Mouse (Mus musculus) intestine, postnatal 0 days (tissue): ENCODE measurements at regions not wholly inside any gene's neighbourhood (a gene's known extent, or its start where the extent isn't known, plus 50 kb on each side); places are given as distances from the start of the nearest gene placed in this dataset.

ENCODE experiments used
- ATAC-seq: fragments of 200-750 bp; cut with Nextera tagmentation; 2 replicates; pipeline ENCODE4 v1.8.0; 2017; ENCODE audit warnings: mild to moderate bottlenecking, moderate TSS enrichment, moderate library complexity
- H3K27ac ChIP-seq: fragments of 300-500 bp; sonication (generic); 2 replicates; pipeline ENCODE4 v1.5.1; 2014; ENCODE audit warnings: mild to moderate bottlenecking, low read depth, low read length, moderate library complexity
- H3K27me3 ChIP-seq: fragments of 300-500 bp; sonication (generic); replicated peaks from 2 replicates; pipeline ENCODE4 v1.6.1; 2014; ENCODE audit warnings: low read length, mixed read lengths; ENCODE audit not compliant: control insufficient read depth, insufficient read depth
- H3K36me3 ChIP-seq: fragments of 300-500 bp; sonication (generic); 2 replicates; pipeline ENCODE4 v1.6.1; 2014; ENCODE audit warnings: mild to moderate bottlenecking, moderate library complexity; ENCODE audit not compliant: control insufficient read depth, insufficient read depth
- H3K4me1 ChIP-seq: fragments of 300-500 bp; sonication (generic); replicated peaks from 2 replicates; pipeline ENCODE4 v1.6.1; 2014; ENCODE audit warnings: antibody characterized with exemption, low read length, mixed read lengths; ENCODE audit not compliant: control insufficient read depth, insufficient read depth
- H3K4me2 ChIP-seq: fragments of 300-500 bp; sonication (generic); replicated peaks from 2 replicates; pipeline ENCODE4 v1.6.1; 2014; ENCODE audit warnings: low read depth, mild to moderate bottlenecking, moderate library complexity
- H3K4me3 ChIP-seq: fragments of 300-500 bp; sonication (generic); 2 replicates; pipeline ENCODE4 v1.5.1; 2014; ENCODE audit warnings: low read depth, low read length
- H3K9ac ChIP-seq: fragments of 300-500 bp; sonication (generic); 2 replicates; pipeline ENCODE4 v1.6.1; 2014; ENCODE audit warnings: mild to moderate bottlenecking, low read depth, low read length
- H3K9me3 ChIP-seq: fragments of 300-500 bp; sonication (generic); 2 replicates; pipeline ENCODE4 v1.6.1; 2016; ENCODE audit warnings: mixed run types; ENCODE audit not compliant: control insufficient read depth
- CTCF ChIP-seq: sonication (generic); IDR thresholded peaks from 2 replicates; pipeline ENCODE4 v1.5.1; 2016; ENCODE audit warnings: low read depth, mild to moderate bottlenecking, control low read depth, antibody characterized with exemption, moderate library complexity
- WGBS: fragments of 180-500 bp; shearing (Covaris S2); extraction: QIAGEN DNeasy Blood & Tissue Kit; methylation state at CpG from one replicate; pipeline ENCODE4 v1.1.7; 2014; 5-methylcytosine and 5-hydroxymethylcytosine counted together

- no peak overlapping the region for H3K9ac ChIP-seq
- TF ChIP-seq CTCF = peak; percentile 44
- H3K27ac ChIP-seq = no peak overlapping the region
- H3K4me2 ChIP-seq = no peak overlapping the region
- no peaks in the 10 kb centered on the region for H3K9me3 ChIP-seq
- no peak for ATAC-seq
- H3K4me3 ChIP-seq = no peak overlapping the region
- no peaks in the 10 kb centered on the region for H3K4me1 ChIP-seq
- WGBS = 51% methylated on average over 6 of the region's 6 CpGs
- no peaks in the 10 kb centered on the region for H3K36me3 ChIP-seq
- no peaks in the 10 kb centered on the region for H3K27me3 ChIP-seq
Measured at GRCm38 (mm10) chr6:13286542-13287273, 61.9 kb upstream of the Vwde start.

GRCm38 (mm10) chr6:13280835-13281234, 56.1 kb upstream of the Vwde start:
- Histone ChIP-seq H3K4me2 (no peak overlapping the region), H3K9me3 (no peaks in the 10 kb centered on the region), H3K27ac (no peak overlapping the region), H3K27me3 (no peaks in the 10 kb centered on the region), H3K9ac (no peak overlapping the region), H3K4me1 (no peaks in the 10 kb centered on the region), H3K4me3 (no peak overlapping the region), H3K36me3 (no peaks in the 10 kb centered on the region)
- 0% methylated on average over 3 of the region's 3 CpGs for WGBS
- peak; percentile 70 for TF ChIP-seq CTCF
- no peak for ATAC-seq
